Mouse (Mus musculus): ENCODE data around the gene Tmem101. TPM values are rescaled to one million over a fixed set of nuclear protein-coding genes. Genes with fewer than 3 reads are reported as not detected.

Gene Tmem101
- polyA plus RNA-seq (2014; fragmentation: Illumina TruSeq; extraction: RNeasy Lipid Tissue Mini Kit (QIAGEN cat#74804); ENCODE audit: low read depth, low replicate concordance), result 4.1 TPM

DNA sequence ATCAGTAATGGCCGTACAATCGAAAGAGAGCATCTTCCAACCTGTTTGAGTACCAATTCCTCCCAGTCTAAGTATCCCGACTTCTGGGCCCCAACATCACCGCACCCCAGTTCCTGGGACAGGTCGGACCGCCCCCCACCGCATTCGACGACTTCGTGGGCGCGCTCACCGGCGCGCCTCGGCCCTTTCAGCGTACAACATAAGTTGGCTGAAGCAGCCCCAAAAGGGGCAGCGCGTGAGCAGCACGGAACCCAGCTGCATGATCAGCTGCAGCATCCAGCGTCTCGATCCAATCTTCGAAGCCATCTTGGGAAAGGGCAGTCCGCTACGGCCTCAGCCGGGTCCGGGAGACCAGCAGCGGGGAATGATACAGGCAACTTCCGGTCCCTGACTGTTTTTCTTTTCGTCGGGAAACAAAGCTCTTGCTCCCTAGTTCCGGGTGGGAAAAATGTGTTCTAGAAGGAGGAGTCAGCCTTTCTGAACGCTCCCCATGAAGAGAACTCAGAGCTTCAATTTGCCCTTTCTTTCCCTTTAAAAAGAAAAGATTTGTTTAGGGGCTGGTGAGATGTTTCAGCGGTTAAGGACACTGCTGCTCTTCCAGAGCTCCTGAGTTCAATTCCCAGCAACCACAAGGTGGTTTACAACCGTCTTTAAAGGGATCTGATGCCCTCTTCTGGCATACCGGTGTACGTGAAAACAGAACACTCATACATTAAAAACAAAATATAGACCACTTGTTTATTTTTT lies at the start of gene Tmem101:
TSS of gene Tmem101 (minus strand) at position 366 of the 747 bp plus-strand sequence.

DNA sequence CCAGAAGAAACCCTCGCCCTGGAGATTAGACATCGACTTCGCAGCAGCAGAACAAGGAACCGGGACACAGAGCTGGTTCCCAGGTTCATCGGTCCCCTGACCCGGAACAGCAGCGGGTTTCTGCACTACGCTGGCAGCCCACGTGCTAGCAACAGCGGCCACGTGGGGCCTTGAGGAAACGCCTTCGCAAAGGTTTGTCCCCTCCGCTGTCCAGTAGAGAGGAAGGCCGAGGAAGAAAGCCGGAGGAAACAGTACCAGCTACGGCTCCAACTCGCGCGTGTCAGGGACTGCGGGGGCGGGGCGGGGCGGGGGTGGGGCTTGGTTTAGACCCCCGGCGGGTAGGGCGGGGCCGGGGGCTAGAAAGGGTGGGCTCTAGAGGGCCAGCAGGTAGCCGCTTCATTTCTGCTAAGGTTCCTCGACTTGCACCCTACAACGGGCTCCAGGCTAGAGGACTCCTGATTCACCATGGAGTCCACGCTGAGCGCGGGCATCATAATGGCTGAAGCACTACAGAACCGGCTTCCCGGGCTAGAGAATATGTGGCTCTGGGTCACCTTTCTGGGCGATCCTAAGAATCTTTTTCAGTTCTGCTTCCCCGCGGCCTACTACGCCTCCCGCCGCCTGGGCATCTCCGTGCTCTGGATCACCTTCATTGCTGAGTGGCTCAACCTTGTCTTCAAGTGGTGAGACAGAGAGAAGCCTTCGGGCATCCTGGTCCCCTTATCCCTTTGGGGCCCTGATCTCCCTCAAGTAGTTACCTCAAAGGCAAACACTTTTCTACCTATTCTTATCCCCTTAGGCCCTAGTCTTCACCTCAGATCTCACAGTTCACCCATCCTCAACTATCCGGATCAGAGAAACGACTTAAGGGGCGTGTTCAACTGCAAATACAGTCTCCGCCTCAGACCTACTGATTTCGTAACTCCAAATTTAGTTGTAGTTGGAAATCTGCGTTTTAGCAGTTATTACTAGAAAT lies 33.5 kb upstream of the Tmem101 start, which contains the start of gene G6pc3:
TSS of gene G6pc3 (plus strand) at position 160 of the 976 bp plus-strand sequence.

GRCm38 (mm10) chr11:102184646-102185495 lies 28.7 kb upstream of the Tmem101 start, which contains the start of gene Lsm12:
Lsm12 (minus strand) TSS chr11:102185296.

DNA sequence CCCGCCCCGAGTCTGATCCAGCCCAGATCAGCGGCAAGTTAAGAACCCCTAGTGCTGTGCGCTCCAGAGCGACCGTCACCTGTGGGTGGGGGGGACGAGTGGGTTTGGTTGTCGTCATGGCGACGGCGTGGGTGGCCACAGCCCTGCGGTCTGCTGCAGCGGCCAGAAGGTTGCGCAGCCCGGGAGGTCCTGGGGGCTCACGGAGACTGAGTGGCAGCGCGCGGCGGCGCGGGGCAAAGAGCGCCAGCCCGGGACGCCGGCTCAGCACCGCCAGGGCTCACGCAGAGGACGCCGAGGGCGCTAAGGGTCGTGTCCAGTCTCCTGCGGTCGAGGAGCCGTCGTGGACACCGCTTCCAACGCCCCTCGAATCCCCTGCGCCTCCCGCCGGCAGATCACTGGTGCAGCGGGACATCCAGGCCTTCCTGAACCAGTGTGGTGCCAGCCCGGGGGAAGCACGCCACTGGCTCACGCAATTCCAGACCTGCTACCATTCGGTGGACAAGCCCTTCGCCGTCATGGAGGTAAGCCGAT lies 10.7 kb downstream of the Tmem101 start, which contains the start of gene Nags:
TSS of gene Nags (plus strand) at position 43 of the 531 bp plus-strand sequence.

DNA sequence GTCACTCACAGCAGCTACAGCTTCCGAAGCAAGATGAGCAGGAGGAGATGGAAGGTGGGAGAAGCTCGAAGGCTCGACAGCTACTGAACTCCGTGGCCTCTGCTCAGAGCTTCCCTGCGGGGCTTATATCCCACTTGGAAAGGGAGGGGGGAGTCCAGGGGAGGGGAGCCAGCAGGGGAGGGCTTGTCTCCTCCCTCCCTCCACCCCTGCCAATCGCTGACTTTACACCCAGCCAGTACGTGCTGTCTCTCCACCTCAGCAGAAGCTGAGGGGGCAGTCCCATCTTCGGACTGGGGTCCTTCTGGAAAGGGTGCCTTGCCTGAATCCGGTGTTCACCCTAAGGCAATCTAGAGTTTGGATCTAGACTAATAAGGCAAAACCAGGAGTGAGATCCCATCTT lies 48.5 kb downstream of the Tmem101 start, which contains the start of gene Pyy:
TSS of gene Pyy (minus strand) at position 101 of the 400 bp plus-strand sequence.

Other genes with a start within 250 kb of the Tmem101 start
- gene Sost, start 189.4 kb downstream of the Tmem101 start, polyA plus RNA-seq (2014; fragmentation: Illumina TruSeq; extraction: RNeasy Lipid Tissue Mini Kit (QIAGEN cat#74804); ENCODE audit: low read depth, low replicate concordance), result not detected
- gene Cfap97d1, start 172.1 kb downstream of the Tmem101 start, polyA plus RNA-seq (2014; fragmentation: Illumina TruSeq; extraction: RNeasy Lipid Tissue Mini Kit (QIAGEN cat#74804); ENCODE audit: low read depth, low replicate concordance), result not detected
- gene Dusp3, start 169.4 kb downstream of the Tmem101 start, polyA plus RNA-seq (2014; fragmentation: Illumina TruSeq; extraction: RNeasy Lipid Tissue Mini Kit (QIAGEN cat#74804); ENCODE audit: low read depth, low replicate concordance), result 27.1 TPM
- gene Mpp3, start 127.9 kb downstream of the Tmem101 start, polyA plus RNA-seq (2014; fragmentation: Illumina TruSeq; extraction: RNeasy Lipid Tissue Mini Kit (QIAGEN cat#74804); ENCODE audit: low read depth, low replicate concordance), result 2.8 TPM
- 4.8 TPM for gene Cd300lg, start 114.9 kb downstream of the Tmem101 start, polyA plus RNA-seq (2014; fragmentation: Illumina TruSeq; extraction: RNeasy Lipid Tissue Mini Kit (QIAGEN cat#74804); ENCODE audit: low read depth, low replicate concordance)
- 0.44 TPM for gene Mpp2, start 67.9 kb downstream of the Tmem101 start, polyA plus RNA-seq (2014; fragmentation: Illumina TruSeq; extraction: RNeasy Lipid Tissue Mini Kit (QIAGEN cat#74804); ENCODE audit: low read depth, low replicate concordance)
- not detected for gene Ppy, start 55.1 kb downstream of the Tmem101 start, polyA plus RNA-seq (2014; fragmentation: Illumina TruSeq; extraction: RNeasy Lipid Tissue Mini Kit (QIAGEN cat#74804); ENCODE audit: low read depth, low replicate concordance)
- 9.1 TPM for gene Pyy, start 48.6 kb downstream of the Tmem101 start, polyA plus RNA-seq (2014; fragmentation: Illumina TruSeq; extraction: RNeasy Lipid Tissue Mini Kit (QIAGEN cat#74804); ENCODE audit: low read depth, low replicate concordance)
- not detected for gene Nags, start 10.9 kb downstream of the Tmem101 start, polyA plus RNA-seq (2014; fragmentation: Illumina TruSeq; extraction: RNeasy Lipid Tissue Mini Kit (QIAGEN cat#74804); ENCODE audit: low read depth, low replicate concordance)
- gene Lsm12, start 28.9 kb upstream of the Tmem101 start, polyA plus RNA-seq (2014; fragmentation: Illumina TruSeq; extraction: RNeasy Lipid Tissue Mini Kit (QIAGEN cat#74804); ENCODE audit: low read depth, low replicate concordance), result 57.3 TPM
- 3.1 TPM for gene G6pc3, start 33.2 kb upstream of the Tmem101 start, polyA plus RNA-seq (2014; fragmentation: Illumina TruSeq; extraction: RNeasy Lipid Tissue Mini Kit (QIAGEN cat#74804); ENCODE audit: low read depth, low replicate concordance)
- 2.8 TPM for gene Hdac5, start 73.8 kb upstream of the Tmem101 start, polyA plus RNA-seq (2014; fragmentation: Illumina TruSeq; extraction: RNeasy Lipid Tissue Mini Kit (QIAGEN cat#74804); ENCODE audit: low read depth, low replicate concordance)
- gene BC030867, start 92.5 kb upstream of the Tmem101 start, polyA plus RNA-seq (2014; fragmentation: Illumina TruSeq; extraction: RNeasy Lipid Tissue Mini Kit (QIAGEN cat#74804); ENCODE audit: low read depth, low replicate concordance), result not detected
- 0.66 TPM for gene Asb16, start 112.3 kb upstream of the Tmem101 start, polyA plus RNA-seq (2014; fragmentation: Illumina TruSeq; extraction: RNeasy Lipid Tissue Mini Kit (QIAGEN cat#74804); ENCODE audit: low read depth, low replicate concordance)
- gene Tmub2, start 128.5 kb upstream of the Tmem101 start, polyA plus RNA-seq (2014; fragmentation: Illumina TruSeq; extraction: RNeasy Lipid Tissue Mini Kit (QIAGEN cat#74804); ENCODE audit: low read depth, low replicate concordance), result 7.2 TPM
- 8.9 TPM for gene Atxn7l3, start 140.2 kb upstream of the Tmem101 start, polyA plus RNA-seq (2014; fragmentation: Illumina TruSeq; extraction: RNeasy Lipid Tissue Mini Kit (QIAGEN cat#74804); ENCODE audit: low read depth, low replicate concordance)
- gene Ubtf, start 163.3 kb upstream of the Tmem101 start, polyA plus RNA-seq (2014; fragmentation: Illumina TruSeq; extraction: RNeasy Lipid Tissue Mini Kit (QIAGEN cat#74804); ENCODE audit: low read depth, low replicate concordance), result 48.8 TPM
- not detected for gene Slc4a1, start 209.8 kb upstream of the Tmem101 start, polyA plus RNA-seq (2014; fragmentation: Illumina TruSeq; extraction: RNeasy Lipid Tissue Mini Kit (QIAGEN cat#74804); ENCODE audit: low read depth, low replicate concordance)
- 0.32 TPM for gene Rundc3a, start 237.0 kb upstream of the Tmem101 start, polyA plus RNA-seq (2014; fragmentation: Illumina TruSeq; extraction: RNeasy Lipid Tissue Mini Kit (QIAGEN cat#74804); ENCODE audit: low read depth, low replicate concordance)